Mouse (Mus musculus) erythroid progenitor cell, adult 5-6 weeks (primary cell): ENCODE results near the gene Actn4. TPM values are rescaled to one million over a fixed set of nuclear protein-coding genes. Genes with fewer than 3 reads are reported as not detected.
"Not testable (repeated sequence)": the region's sequence is repeated elsewhere in the genome, so short reads cannot be mapped to it uniquely, and the experiment has no call there.

Experiments
- ATAC-seq: replicated peaks from 2 replicates; pipeline ENCODE4 v1.8.0; 2016; ENCODE audit warnings: moderate number of reproducible peaks, mild to moderate bottlenecking, moderate TSS enrichment, inconsistent platforms; ENCODE audit not compliant: poor library complexity, low FRiP score, severe bottlenecking
- total RNA-seq, 2 experiments: library from RNA; stranded (forward) in 1 of 2; stranded (reverse) in 1 of 2; fragments of 150-400 nt in 1 of 2; fragments of 186-747, 209-891 nt in 1 of 2; gene quantifications; 2 replicates each; pipeline versions ENCODE4 v1.2.3 to v1.2.4; 2015 to 2017; ENCODE audit warnings: low replicate concordance in 2 of 2

Actn4 gene
- total RNA-seq, 2 experiments from 2014 or later, result 173 to 189 TPM

DNA sequence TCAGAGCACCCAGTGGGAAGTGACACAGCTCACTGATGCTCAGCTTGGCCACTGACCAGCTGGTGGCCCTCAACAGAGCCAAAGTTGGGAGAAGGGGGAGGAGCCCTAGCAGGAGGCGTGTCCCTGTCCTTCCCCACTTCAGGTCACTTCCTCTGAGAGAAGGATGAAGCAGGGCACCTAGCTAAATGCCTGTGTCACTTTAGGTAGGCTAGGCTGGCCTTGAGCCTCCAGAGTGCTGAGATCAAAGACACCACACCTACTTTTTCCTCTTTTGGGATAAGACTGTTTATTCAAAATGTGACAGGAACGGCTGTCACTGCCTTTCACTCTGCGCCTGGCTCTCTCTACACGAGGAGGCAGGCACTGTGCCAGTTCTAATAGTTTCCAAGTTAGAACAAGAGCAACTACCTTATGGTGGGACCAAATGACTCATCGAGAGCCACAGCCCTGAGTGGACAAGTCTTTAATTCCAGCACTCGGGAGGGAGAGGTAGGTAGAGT is 9.7 kb upstream of the Actn4 start:
- ATAC-seq, result no peak

DNA sequence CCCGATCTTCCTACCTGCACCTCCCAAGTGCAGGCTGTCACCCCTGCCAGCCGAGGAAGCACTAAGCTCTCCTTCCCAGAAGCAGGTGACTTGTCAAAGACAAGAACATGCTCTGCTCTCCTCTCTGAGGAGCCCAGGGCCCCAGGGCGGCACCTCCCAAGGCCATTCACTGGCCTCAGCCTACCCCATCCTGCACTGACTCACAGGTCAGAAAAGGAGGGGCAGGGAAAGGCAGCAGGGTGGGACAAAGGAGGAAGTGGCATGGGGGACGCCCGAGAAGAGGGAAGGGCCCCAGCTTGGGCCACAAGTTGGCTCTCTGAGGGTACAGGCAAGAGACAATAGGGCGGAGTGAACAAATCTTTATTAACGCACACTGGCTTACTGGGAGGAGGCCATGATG is 8.9 kb upstream of the Actn4 start:
- no peak for ATAC-seq

GRCm38 (mm10) chr7:28969672-28970394 is 7.7 kb upstream of the Actn4 start:
- no peak for ATAC-seq

- ATAC-seq, result no peak
These were observed 7.1 kb upstream of the Actn4 start for GRCm38 (mm10) chr7:28969271-28969670.

DNA sequence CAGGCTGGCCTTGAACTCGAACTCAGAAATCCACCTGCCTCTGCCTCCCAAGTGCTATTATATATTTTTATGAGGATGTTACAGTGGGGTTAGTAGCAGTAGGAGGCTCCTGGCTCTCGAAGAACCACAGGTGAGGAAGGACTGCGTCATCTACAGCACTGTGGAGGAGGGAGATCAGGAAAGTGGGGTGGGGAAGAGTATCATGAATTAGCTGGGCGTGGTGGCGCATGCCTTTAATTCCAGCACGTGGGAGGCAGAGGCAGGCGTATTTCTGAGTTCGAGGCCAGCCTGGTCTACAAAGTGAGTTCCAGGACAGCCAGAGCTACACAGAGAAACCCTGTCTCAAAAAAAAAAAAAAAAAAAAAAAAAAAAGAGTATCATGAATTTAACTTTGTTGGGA is 6.0 kb upstream of the Actn4 start:
- not testable (repeated sequence) for ATAC-seq

DNA sequence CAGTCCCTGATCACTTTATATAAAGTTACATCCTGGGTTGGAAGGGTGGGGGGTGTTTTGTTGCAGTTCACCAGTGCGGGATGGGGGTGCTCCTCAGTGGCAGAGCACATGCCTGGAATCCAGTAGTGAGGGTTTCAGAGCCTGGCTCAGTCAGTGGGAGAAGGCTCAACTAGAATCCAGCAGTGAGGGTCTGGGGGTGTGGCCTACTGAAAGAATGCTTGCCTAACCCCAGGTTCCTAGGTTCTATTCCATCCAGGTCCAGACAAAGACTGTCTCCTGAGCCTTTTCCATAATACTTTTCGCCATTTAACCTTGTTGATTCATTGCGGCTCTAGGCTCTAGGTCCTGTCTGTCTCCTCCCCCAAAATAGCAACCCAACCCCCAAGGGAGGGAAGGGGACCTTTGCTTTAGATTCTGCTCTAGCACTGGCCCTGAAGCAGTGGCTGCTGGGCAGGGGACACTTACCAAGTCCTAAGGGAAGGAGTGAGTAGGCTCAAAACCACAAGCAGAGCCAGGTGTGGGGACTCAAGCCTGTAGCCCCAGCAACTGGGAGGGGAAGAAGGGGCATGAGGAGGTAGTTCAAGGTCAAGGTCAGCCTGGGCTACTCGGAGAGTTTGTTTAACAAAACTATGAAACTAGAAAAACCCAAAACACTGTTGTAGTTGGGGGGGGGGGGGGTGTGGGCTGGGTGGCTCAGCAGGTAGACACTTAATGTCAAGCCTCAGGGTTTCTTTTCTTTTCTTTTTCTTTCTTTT is 4.8 kb upstream of the Actn4 start:
- ATAC-seq, result no peak

DNA sequence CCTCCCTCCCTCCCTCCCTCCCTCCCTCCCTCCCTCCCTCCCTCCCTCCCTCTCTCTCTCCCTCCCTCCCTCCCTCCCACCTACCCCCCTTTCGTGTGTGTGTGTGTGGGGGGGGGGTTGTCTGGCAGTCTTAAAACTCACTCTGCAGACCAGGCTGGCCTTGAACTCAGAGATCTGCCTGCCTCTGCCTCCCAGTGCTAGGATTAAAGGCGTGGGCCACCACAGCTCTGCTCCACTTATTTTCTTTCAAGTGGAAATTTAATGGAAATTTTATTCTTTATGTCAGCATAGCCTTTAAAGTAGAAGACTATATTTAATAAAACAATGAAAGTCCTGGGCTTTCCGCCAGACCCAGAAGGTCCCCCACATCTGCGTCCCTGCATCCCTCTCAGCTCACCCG is 4.0 kb upstream of the Actn4 start:
- ATAC-seq, result no peak

- no peak for ATAC-seq
These were observed 3.3 kb upstream of the Actn4 start for GRCm38 (mm10) chr7:28965346-28965840.

- no peak for ATAC-seq
These were observed 1.3 kb upstream of the Actn4 start for GRCm38 (mm10) chr7:28963399-28963923.

DNA sequence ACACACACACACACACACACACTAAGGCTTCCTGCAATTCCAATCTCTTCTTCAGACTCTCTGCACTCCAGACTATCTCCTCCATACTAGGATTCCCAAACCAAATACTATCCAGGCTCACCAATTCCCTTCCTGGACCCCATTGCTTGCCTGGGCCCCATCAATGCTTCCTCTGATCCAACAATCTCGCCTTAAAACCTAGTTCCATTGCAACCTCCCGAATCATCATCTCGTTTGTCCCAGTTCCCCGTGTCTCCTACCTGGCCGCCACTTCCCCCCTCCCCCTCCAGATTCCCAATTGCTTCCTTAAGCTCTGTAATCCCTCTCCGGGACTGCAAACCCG is 585 bp downstream of the Actn4 start:
- no peak for ATAC-seq

DNA sequence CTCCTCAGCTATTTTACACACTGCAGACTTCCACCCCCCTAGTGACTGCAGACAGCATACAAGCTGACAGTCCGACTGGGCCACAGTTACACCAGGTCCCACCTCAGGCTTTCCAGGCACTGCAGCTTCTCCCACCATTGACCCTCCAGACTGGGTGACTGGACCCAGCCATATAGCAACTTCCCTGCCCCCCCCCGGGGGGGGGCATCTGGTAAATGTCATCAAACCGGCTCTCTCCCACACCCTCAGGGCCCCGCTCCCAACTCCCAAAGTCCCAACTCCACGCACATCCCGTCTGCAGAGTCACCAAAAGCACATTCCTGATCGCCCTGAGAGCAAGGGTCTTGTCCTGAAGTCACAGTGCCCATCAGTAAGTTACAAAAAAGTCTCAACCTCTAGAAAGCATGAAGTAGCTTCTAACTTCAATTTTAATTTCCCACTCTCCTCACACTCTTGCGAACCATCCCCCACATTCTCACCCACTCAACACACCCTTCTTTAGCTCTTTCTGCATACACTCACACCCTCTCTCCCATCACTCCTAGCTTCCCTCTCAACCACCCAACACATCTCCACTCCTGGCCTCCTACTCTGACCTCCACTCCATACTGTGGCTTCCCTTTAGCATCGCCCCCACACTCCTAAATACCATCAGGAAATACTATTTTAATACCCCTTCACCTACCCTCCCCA is 1.6 kb downstream of the Actn4 start:
- ATAC-seq, result no peak

DNA sequence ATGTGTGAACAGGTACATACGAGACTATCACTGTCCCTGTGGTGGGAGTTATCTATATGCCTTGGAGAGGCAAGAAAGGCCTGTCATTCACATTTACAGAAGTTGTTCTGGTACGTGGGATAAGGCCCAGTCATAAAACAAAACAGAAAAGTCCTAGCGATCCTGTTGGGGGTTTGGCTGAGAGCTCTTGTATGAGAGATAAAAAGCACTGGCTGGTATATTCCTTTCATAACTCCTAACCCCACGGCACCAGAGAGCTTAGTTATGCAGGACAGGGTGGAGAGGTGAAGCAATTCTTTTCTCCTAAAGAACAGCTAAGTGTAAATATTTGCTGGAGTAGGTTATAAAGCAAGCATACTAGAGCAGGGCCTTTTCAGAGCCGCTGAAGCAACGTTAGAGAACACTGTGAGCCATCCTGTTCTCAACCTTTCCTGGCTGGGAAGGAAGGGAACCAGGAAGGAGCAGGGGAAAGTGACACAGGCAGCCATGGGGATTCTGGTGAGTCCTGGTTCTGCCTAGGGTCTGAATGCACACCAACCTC is 2.6 kb downstream of the Actn4 start:
- no peak for ATAC-seq

DNA sequence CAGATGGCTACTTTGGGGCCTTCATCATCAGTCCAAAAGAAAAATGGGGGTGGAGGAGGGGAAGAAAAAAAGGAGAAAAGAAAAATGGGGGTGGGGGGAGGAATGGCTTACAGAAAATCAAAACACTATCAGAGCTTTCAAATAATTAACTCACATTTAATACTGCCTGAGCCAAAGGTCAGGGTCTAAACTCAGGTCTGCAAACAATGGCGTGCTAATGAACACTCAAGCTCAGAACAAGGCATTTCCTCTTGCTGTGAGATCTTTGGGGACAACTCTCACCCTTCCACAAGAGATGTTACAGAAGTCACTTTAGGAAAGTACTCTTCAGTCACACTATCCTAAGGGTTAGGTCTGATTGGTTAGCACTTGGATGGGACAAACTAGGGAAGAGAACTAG is 3.4 kb downstream of the Actn4 start:
- ATAC-seq, result no peak

DNA sequence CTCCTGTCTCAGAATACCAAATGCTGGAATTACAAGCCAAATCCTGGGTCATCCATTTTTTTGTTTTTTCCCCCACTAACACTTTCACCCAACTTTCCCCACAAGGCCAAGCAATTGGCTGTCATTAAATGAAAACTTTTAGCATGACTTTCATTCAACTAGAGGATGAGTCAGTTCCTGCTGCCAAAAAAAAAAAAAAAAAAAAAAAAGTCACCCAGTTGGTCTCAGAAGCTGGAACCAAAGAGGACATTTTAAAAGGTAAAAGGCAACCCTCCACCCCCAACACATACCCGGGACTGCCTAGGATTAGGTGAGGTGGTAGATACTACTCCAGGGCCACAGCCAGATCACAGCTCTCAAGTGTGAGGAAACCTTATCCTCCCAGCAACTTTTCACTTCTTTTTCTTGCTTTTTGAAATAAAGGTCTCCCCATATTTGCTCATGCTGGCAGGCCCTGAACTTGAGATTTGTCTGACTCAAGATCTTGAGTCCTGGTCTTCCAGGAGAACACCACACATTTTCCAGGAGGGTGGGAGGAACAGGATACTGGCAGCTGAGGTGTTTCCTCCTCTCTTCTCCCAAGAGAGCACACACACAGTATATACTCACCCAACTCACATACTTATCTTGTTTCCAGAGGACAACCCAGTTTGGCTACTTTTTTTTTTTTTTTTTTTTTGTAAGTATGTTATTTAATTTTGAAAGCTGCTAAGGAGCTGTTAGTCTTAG is 4.0 kb downstream of the Actn4 start:
- ATAC-seq, result no peak

- no peak for ATAC-seq
These were observed 4.9 kb downstream of the Actn4 start for GRCm38 (mm10) chr7:28957286-28957685.

DNA sequence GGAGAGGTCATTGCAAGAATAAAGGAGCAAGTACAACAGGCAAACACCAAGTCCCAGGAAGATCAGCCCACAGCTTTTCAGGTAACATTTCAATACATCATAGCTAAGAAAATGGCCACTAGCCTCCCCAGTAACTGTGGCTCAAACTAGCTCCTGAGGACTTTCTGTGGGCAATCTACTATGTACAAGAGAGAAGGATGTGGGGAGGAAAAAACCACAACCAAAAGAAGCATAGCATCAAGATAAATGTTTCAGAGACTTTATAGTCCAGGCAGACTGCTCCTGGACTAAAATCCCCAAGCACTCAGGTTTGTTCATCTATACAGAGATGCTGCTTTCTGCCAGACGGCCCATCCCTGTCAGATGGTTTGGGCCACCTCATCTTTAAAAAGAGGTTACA is 5.9 kb downstream of the Actn4 start:
- ATAC-seq, result no peak

GRCm38 (mm10) chr7:28955295-28955897 is 6.7 kb downstream of the Actn4 start:
- ATAC-seq, result no peak

- no peak for ATAC-seq
These were observed 7.4 kb downstream of the Actn4 start for GRCm38 (mm10) chr7:28954773-28955172.
